Mouse (Mus musculus): ENCODE measurements at regions not wholly inside any gene's neighbourhood (a gene's known extent, or its start where the extent isn't known, plus 50 kb on each side); places are given as distances from the start of the nearest gene placed in this dataset.

- DNase-seq (ENCODE audit: low spot score in 2 of 2): no peak
Observed at GRCm38 (mm10) chr13:54318161-54318560, 53.0 kb upstream of the Cplx2 start.

DNA sequence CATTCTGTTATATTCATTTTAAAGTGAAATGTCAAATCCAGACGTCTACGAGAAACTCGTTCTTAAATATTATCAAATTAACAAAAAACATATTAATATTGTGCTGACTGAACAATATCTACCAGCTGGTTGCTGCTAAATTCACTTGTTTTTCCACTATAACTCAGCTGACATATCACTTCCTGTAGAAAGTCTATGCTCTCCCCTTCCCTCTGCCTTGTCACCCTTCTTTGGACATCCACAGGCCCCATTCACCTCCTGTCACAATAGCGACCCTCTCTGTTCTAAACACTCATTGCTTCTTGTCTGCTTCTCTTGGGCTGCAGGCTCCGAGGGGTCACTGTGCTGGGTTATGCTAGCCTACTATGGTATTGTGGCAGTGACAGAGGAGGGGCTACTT lies 52.5 kb upstream of the Cplx2 start:
- no peak for DNase-seq (ENCODE audit: low spot score in 2 of 2)

- no peak for DNase-seq (ENCODE audit: low spot score in 2 of 2)
Observed at GRCm38 (mm10) chr13:54320212-54320611, 50.9 kb upstream of the Cplx2 start.

- DNase-seq (ENCODE audit: low spot score in 2 of 2): no peak
Observed at GRCm38 (mm10) chr13:54321011-54321410, 50.1 kb upstream of the Cplx2 start.
